Mouse (Mus musculus): ENCODE data around the gene Cabp7.
A peak's percentile ranks its signal among the peaks of the same experiment; 100 is the strongest.

DNA sequence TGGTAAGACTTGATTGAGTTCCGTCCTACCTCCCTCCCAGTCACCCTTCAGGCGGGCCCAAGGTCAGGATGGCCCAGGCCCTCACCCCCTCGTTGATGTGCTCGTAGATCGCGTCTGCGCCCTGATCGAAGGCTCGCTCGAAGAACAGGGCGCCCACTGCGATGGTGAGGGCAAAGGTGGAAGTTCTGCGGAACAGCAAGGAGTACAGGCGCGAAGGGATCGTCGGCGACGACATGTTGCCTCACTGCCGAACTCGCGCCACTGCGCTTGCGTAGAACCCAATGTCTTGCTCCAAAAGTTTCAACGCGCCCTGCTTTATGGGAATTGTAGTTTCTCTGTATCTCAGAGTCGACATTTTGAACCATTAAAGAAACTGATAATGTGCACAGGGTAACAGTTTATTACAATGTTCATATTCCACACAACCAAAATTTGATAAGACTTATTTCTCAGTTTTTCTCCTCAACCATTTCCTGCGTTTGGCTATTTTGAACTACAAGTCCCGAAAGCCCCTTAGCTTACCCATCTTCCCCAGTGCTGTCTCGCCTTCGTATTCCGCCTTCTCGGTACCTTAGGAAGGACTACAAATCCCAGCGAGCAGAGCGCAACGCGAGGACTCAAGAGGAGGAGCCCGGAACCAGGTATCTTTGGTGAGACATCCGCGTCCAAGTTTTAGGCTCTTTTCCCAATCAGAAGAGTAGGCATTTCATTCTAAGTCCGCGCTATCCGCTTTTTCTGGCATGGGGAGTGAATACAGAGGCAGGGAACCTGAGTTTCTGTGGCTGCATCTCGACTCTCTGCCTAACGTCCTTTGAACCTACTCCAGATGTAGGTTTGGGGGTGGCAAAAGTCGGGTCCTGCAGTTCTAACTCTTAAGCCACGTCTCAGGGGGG lies 42.3 kb downstream of the Cabp7 start, which contains the start of the genes Uqcr10 and Zmat5:
- TF ChIP-seq POLR2A (IDR thresholded peaks at IDR 0.05; ENCODE audit: low read depth, low read length) = peak; percentile 99
- TF ChIP-seq CTCF (IDR thresholded peaks at IDR 0.05; ENCODE audit: borderline replicate concordance, insufficient read depth, low read length) = no peak

All from embryonic fibroblast, embryonic 13.5 days (primary cell).